Mouse (Mus musculus) heart, postnatal 0 days (tissue): ENCODE measurements around the gene Pvalb. TPM values are rescaled to one million over a fixed set of nuclear protein-coding genes. Genes with fewer than 3 reads are reported as not detected.
A peak's percentile ranks its signal among the peaks of the same experiment; 100 is the strongest.

Experiments used
- ATAC-seq: fragments of 200-750 bp; cut with Nextera tagmentation; 2 replicates; pipeline ENCODE4 v1.8.0; 2017; ENCODE audit warnings: low read depth, moderate number of reproducible peaks, moderate library complexity; ENCODE audit not compliant: insufficient read depth
- DNase-seq: peaks from one replicate; pipeline ENCODE4 v3.0.0-alpha.2; 2016; ENCODE audit warnings: low spot score
- H3K27ac ChIP-seq: fragments of 300-500 bp; sonication (generic); 2 replicates; pipeline ENCODE4 v1.5.1; 2014; ENCODE audit warnings: low read depth, mild to moderate bottlenecking
- H3K27me3 ChIP-seq: fragments of 300-500 bp; sonication (generic); 2 replicates; pipeline ENCODE4 v1.6.1; 2014; ENCODE audit warnings: low read length, mixed read lengths; ENCODE audit not compliant: control insufficient read depth, insufficient read depth
- H3K36me3 ChIP-seq: fragments of 300-500 bp; sonication (generic); replicated peaks from 2 replicates; pipeline ENCODE4 v1.6.1; 2014; ENCODE audit warnings: low read length, mixed read lengths; ENCODE audit not compliant: control insufficient read depth, insufficient read depth
- H3K4me1 ChIP-seq: fragments of 300-500 bp; sonication (generic); 2 replicates; pipeline ENCODE4 v1.6.1; 2014; ENCODE audit warnings: antibody characterized with exemption; ENCODE audit not compliant: control insufficient read depth, insufficient read depth
- H3K4me2 ChIP-seq: fragments of 300-500 bp; sonication (generic); 2 replicates; pipeline ENCODE4 v1.6.1; 2014; ENCODE audit warnings: low read depth, mild to moderate bottlenecking, low read length, moderate library complexity
- H3K4me3 ChIP-seq: fragments of 300-500 bp; sonication (generic); 2 replicates; pipeline ENCODE4 v1.5.1; 2014; ENCODE audit warnings: low read depth, low read length
- H3K9ac ChIP-seq: fragments of 300-500 bp; sonication (generic); replicated peaks from 2 replicates; pipeline ENCODE4 v1.6.1; 2014; ENCODE audit warnings: low read depth, low read length, mixed read lengths
- H3K9me3 ChIP-seq: fragments of 300-500 bp; sonication (generic); replicated peaks from 2 replicates; pipeline ENCODE4 v1.6.1; 2016; ENCODE audit warnings: low read length; ENCODE audit not compliant: control insufficient read depth
- CTCF ChIP-seq: IDR thresholded peaks from 2 replicates; pipeline ENCODE4 v1.5.1; 2016; ENCODE audit warnings: antibody characterized with exemption, control low read depth, low read depth
- EP300 ChIP-seq: IDR thresholded peaks from 2 replicates; pipeline ENCODE4 v1.6.1; 2016; ENCODE audit warnings: antibody characterized with exemption, low read depth
- WGBS: fragments of 180-500 bp; shearing (Covaris S2); extraction: QIAGEN DNeasy Blood & Tissue Kit; methylation state at CpG from one replicate; pipeline ENCODE4 v1.1.7; 2014; 5-methylcytosine and 5-hydroxymethylcytosine counted together
- polyA plus RNA-seq: library from polyadenylated mRNA; unstranded; fragments of >200 nt; fragmentation: Nextera tagmentation; extraction: Ambion mirVana; gene quantifications from 2 replicates; pipeline ENCODE4 v1.2.1, GENCODE M21; 2015
- total RNA-seq: library from RNA; depleted of rRNA; stranded (reverse); fragments of >200 nt; gene quantifications from 2 replicates; pipeline ENCODE4 v1.2.3, GENCODE M21; 2014; ENCODE audit warnings: low replicate concordance

Pvalb gene
- total and polyA plus RNA-seq, 2 experiments from 2014 or later = 1.9 TPM; not detected in 1

GRCm38 (mm10) chr15:78211367-78211766, 5.2 kb upstream of the Pvalb start:
- Histone ChIP-seq H3K27me3 (no peaks in the 10 kb centered on the region), H3K4me3 (no peak overlapping the region), H3K4me2 (no peak overlapping the region), H3K9ac (no peak overlapping the region), H3K27ac (no peak overlapping the region), H3K36me3 (no peaks in the 10 kb centered on the region), H3K9me3 (no peaks in the 10 kb centered on the region), H3K4me1 (no peaks in the 10 kb centered on the region)
- no peak for TF ChIP-seq CTCF
- no peak for TF ChIP-seq EP300
- DNase-seq (no peak), ATAC-seq (no peak)
- WGBS = 67% methylated on average over 8 of the region's 8 CpGs

GRCm38 (mm10) chr15:78210203-78210602, 4.0 kb upstream of the Pvalb start:
- no peaks in the 10 kb centered on the region for H3K36me3 ChIP-seq
- WGBS = 69% methylated on average over 4 of the region's 4 CpGs
- no peaks in the 10 kb centered on the region for H3K4me1 ChIP-seq
- TF ChIP-seq EP300 = no peak
- H3K27ac ChIP-seq = no peak overlapping the region
- no peaks in the 10 kb centered on the region for H3K9me3 ChIP-seq
- no peak overlapping the region for H3K4me3 ChIP-seq
- H3K4me2 ChIP-seq = no peak overlapping the region
- DNase-seq (no peak), ATAC-seq (no peak)
- H3K27me3 ChIP-seq = peaks cover 10% of the 10 kb centered on the region
- H3K9ac ChIP-seq = no peak overlapping the region

GRCm38 (mm10) chr15:78205192-78205591, 1.0 kb downstream of the Pvalb start:
- Histone ChIP-seq H3K4me1 (peaks cover 8% of the 10 kb centered on the region; the same call in 1 of the 2 replicates), H3K36me3 (no peaks in the 10 kb centered on the region), H3K27ac (no peak overlapping the region), H3K4me2 (no peak overlapping the region), H3K4me3 (no peak overlapping the region), H3K9ac (no peak overlapping the region), H3K27me3 (peaks cover 56% of the 10 kb centered on the region), H3K9me3 (no peaks in the 10 kb centered on the region)
- ATAC-seq (no peak), DNase-seq (no peak)
- TF ChIP-seq CTCF (peak; percentile 21), EP300 (no peak)
- WGBS = 31% methylated on average over 3 of the region's 3 CpGs

- peak; percentile 33; the same call in 1 of the 2 replicates for ATAC-seq
- H3K27me3 ChIP-seq = peaks cover 59% of the 10 kb centered on the region
- H3K4me3 ChIP-seq = peak overlapping the region; percentile 22; the same call in 1 of the 2 replicates
- no peaks in the 10 kb centered on the region for H3K36me3 ChIP-seq
- WGBS = 1% methylated on average over 40 of the region's 41 CpGs
- H3K4me2 ChIP-seq = peak overlapping the region; percentile 51
- H3K9ac ChIP-seq = no peak overlapping the region
- peaks cover 8% of the 10 kb centered on the region; the same call in 1 of the 2 replicates for H3K4me1 ChIP-seq
- no peak for TF ChIP-seq EP300
- no peak overlapping the region for H3K27ac ChIP-seq
- DNase-seq = peak; percentile 29
- no peaks in the 10 kb centered on the region for H3K9me3 ChIP-seq
Observed at GRCm38 (mm10) chr15:78204053-78204847, 1.9 kb downstream of the Pvalb start.

- Histone ChIP-seq H3K4me1 (0 out of 2 replicates have a peak, but pooled peaks cover 6% of the 10 kb centered on the region), H3K36me3 (no peaks in the 10 kb centered on the region), H3K9ac (no peak overlapping the region), H3K4me2 (no peak overlapping the region), H3K27me3 (peaks cover 38% of the 10 kb centered on the region), H3K4me3 (no peak overlapping the region), H3K9me3 (no peaks in the 10 kb centered on the region), H3K27ac (no peak overlapping the region)
- DNase-seq (no peak), ATAC-seq (no peak)
- WGBS = 31% methylated on average over 28 of the region's 28 CpGs
- TF ChIP-seq CTCF (no peak), EP300 (no peak)
Observed at GRCm38 (mm10) chr15:78195096-78195880, 10.9 kb downstream of the Pvalb start.
